Mouse (Mus musculus): ENCODE results near the gene Nipa1. TPM values are rescaled to one million over a fixed set of nuclear protein-coding genes. Genes with fewer than 3 reads are reported as not detected.
A peak's percentile ranks its signal among the peaks of the same experiment; 100 is the strongest.

Nipa1 gene
- polyA plus RNA-seq, 1 experiment from 2014 or later, result 3.6 TPM

DNA sequence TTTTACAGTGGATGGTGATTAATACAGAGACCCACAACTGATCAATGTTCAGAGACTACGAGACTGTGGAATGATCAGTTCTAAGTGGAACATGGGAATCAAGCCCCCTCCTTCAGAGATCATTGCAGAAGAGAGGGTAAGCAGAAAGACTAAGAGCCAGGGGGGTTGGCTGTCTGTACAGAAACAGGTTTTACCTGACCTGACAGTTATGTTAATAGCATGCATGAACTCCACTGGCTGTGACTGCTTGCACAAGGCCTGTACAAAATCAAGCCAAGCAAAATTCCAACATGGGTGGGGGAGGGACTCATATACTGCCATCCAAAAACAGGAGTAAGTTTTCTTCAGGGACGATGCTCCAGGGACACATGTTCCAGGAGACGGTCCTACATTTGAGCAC is 28.6 kb downstream of the Nipa1 start:
- WGBS, result 92% methylated on average over 3 of the region's 3 CpGs

DNA sequence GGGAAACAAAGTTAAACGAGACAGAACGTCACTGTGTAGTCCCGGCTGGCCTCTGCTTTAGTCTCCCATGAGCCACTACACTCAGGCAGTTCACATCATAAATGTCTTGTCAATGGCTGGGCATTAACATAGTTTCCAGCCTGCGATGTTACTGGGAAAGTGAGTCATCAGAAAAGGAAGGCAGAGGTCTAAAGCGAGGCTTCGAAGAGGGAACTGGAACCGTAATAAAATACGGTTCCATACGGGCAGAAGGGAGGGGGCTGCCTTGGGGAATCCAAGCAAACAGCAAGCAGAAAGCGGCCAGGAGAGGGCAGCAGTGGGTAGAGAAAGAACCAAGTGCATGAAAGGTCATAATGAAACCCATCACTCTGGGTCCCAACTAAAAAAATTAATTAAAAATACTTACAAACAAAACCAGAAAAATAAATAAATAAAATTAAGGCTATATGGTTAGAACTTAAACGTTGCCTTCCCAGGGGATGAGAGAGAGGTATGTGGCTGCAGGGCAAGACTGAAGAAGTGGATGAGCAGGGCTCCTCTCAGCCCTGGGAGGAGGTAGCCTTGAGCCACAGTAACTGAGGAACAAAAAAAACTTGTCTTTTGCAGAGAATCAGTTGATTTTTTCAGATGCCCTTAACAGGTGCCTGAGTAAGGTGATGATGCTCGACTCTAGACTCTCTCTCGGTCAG is 33.1 kb downstream of the Nipa1 start:
- no peaks in the 10 kb centered on the region for H3K27me3 ChIP-seq (ENCODE audit: insufficient read depth, low read length)
- 25% methylated on average over 13 of the region's 13 CpGs for WGBS
- H3K4me2 ChIP-seq (ENCODE audit: low read length), result peak overlapping the region; percentile 45
- peak; percentile 75 for TF ChIP-seq CTCF (IDR thresholded peaks at IDR 0.05; ENCODE audit: low read depth)
- DNase-seq (ENCODE audit: low spot score) (peak; percentile 83), ATAC-seq (replicated peaks; ENCODE audit: low FRiP score, low read depth) (peak; percentile 66)
- H3K36me3 ChIP-seq (ENCODE audit: insufficient read depth, low read length), result no peaks in the 10 kb centered on the region
- no peaks in the 10 kb centered on the region for H3K4me1 ChIP-seq (replicated peaks; ENCODE audit: insufficient read depth, low read length)
- H3K27ac ChIP-seq, result no peak overlapping the region
- no peaks in the 10 kb centered on the region for H3K9me3 ChIP-seq (replicated peaks; ENCODE audit: low read length)
- H3K4me3 ChIP-seq (replicated peaks; ENCODE audit: low read depth, low read length), result no peak overlapping the region
- no peak overlapping the region for H3K9ac ChIP-seq (ENCODE audit: low read depth, low read length)

More for the DNA sequence above, 28.6 kb downstream of the Nipa1 start:
- H3K9ac ChIP-seq (ENCODE audit: low read depth, low read length), result no peak overlapping the region
- H3K4me2 ChIP-seq (ENCODE audit: low read length), result no peak overlapping the region
- no peaks in the 10 kb centered on the region for H3K27me3 ChIP-seq (ENCODE audit: insufficient read depth, low read length)
- no peak for TF ChIP-seq CTCF (IDR thresholded peaks at IDR 0.05; ENCODE audit: low read depth)
- no peak overlapping the region for H3K4me3 ChIP-seq (replicated peaks; ENCODE audit: low read depth, low read length)
- no peaks in the 10 kb centered on the region for H3K36me3 ChIP-seq (ENCODE audit: insufficient read depth, low read length)
- ATAC-seq (replicated peaks; ENCODE audit: low FRiP score, low read depth), result no peak
- no peaks in the 10 kb centered on the region for H3K4me1 ChIP-seq (replicated peaks; ENCODE audit: insufficient read depth, low read length)
- H3K9me3 ChIP-seq (replicated peaks; ENCODE audit: low read length), result no peaks in the 10 kb centered on the region
- no peak for DNase-seq (ENCODE audit: low spot score)
- H3K27ac ChIP-seq, result no peak overlapping the region

DNA sequence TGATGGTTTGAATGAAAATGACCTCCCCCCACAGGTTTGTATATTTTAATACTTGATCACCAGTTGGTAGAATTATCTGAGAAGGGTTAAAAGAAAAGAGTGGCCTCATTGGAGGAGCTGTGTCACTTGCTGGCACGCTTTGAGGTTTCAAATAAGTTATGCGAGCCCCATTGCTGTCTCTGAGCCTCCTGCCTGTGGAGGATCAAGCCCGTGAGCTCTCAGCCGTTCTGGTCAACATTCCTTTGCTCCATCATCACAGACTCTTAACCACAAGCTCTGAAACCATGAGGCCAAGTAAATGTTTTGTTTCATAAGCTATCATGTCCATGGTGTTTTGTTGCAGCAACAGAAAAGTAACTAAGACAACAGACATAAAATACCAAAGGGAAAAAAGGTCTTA is 35.0 kb downstream of the Nipa1 start:
- 76% methylated on average over 4 of the region's 4 CpGs for WGBS
- H3K36me3 ChIP-seq (ENCODE audit: insufficient read depth, low read length), result no peaks in the 10 kb centered on the region
- DNase-seq (ENCODE audit: low spot score) (no peak), ATAC-seq (replicated peaks; ENCODE audit: low FRiP score, low read depth) (no peak)
- H3K27ac ChIP-seq, result no peak overlapping the region
- no peak for TF ChIP-seq CTCF (IDR thresholded peaks at IDR 0.05; ENCODE audit: low read depth)
- H3K27me3 ChIP-seq (ENCODE audit: insufficient read depth, low read length), result no peaks in the 10 kb centered on the region
- H3K4me3 ChIP-seq (replicated peaks; ENCODE audit: low read depth, low read length), result no peak overlapping the region
- no peak overlapping the region for H3K4me2 ChIP-seq (ENCODE audit: low read length)
- no peaks in the 10 kb centered on the region for H3K9me3 ChIP-seq (replicated peaks; ENCODE audit: low read length)
- H3K4me1 ChIP-seq (replicated peaks; ENCODE audit: insufficient read depth, low read length), result no peaks in the 10 kb centered on the region
- H3K9ac ChIP-seq (ENCODE audit: low read depth, low read length), result no peak overlapping the region

DNA sequence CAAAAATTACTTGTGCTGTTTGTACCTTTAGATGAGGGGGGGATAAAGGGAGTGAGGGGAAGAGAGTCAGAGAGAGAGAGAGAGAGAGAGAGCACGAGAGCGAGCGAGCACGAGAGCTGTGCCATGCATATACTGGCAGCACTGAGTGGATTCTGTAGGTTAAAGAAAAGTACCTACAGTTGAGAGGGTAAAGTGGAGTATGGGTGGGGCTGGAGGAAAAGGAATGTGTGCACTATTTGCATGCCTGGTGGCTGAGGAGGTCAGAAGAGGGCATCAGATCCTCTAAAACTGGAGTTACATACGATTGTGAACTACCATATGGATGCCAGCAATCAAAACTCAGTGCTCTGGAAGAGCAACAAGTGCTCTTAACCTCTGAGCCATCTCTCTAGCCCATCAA is 36.6 kb downstream of the Nipa1 start:
- 80% methylated on average over 5 of the region's 5 CpGs for WGBS
- Histone ChIP-seq H3K4me3 (replicated peaks; ENCODE audit: low read depth, low read length) (no peak overlapping the region), H3K4me1 (replicated peaks; ENCODE audit: insufficient read depth, low read length) (no peaks in the 10 kb centered on the region), H3K36me3 (ENCODE audit: insufficient read depth, low read length) (0 out of 2 replicates have a peak, but pooled peaks cover 5% of the 10 kb centered on the region), H3K27me3 (ENCODE audit: insufficient read depth, low read length) (no peaks in the 10 kb centered on the region), H3K9me3 (replicated peaks; ENCODE audit: low read length) (no peaks in the 10 kb centered on the region), H3K27ac (no peak overlapping the region), H3K9ac (ENCODE audit: low read depth, low read length) (no peak overlapping the region), H3K4me2 (ENCODE audit: low read length) (no peak overlapping the region)
- ATAC-seq (replicated peaks; ENCODE audit: low FRiP score, low read depth) (no peak), DNase-seq (ENCODE audit: low spot score) (no peak)
- no peak for TF ChIP-seq CTCF (IDR thresholded peaks at IDR 0.05; ENCODE audit: low read depth)

DNA sequence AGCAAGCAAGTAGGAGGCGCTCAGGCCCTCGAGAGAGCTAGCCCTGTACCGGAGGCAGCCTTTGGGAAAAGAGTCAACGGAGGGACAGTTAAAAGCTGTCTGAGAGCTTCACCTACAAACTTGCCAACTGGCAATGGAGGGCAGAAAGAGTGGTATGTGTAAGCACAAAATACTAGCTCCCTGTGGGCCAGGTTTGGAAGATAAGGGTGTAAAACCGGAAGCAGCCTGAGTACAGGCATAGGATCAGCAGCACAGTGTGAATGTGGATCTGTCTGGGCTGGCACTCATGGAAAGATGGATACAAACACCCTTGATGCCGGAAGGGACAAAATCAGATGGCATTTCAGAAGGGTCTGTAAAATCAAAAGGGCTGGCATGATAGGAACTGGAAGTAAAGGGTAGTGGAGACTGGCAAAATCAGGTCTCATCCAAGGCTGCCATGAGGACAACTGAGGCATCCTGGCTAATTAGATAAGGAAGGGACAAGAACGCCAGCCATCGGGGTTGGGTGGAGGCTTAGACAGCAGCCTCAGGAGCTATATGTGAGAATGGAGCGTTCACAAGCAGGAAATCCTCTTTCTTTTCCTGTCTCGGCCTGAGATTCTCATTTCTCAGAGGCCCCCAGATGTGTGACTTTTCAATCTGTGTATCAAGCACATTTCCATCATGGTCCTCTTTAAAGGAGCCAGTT is 37.6 kb downstream of the Nipa1 start:
- Histone ChIP-seq H3K4me1 (replicated peaks; ENCODE audit: insufficient read depth, low read length) (no peaks in the 10 kb centered on the region), H3K27me3 (ENCODE audit: insufficient read depth, low read length) (no peaks in the 10 kb centered on the region), H3K36me3 (ENCODE audit: insufficient read depth, low read length) (0 out of 2 replicates have a peak, but pooled peaks cover 5% of the 10 kb centered on the region), H3K27ac (no peak overlapping the region), H3K4me2 (ENCODE audit: low read length) (no peak overlapping the region), H3K4me3 (replicated peaks; ENCODE audit: low read depth, low read length) (no peak overlapping the region), H3K9me3 (replicated peaks; ENCODE audit: low read length) (no peaks in the 10 kb centered on the region), H3K9ac (ENCODE audit: low read depth, low read length) (no peak overlapping the region)
- ATAC-seq (replicated peaks; ENCODE audit: low FRiP score, low read depth), result no peak
- 90% methylated on average over 10 of the region's 10 CpGs for WGBS
- no peak for TF ChIP-seq CTCF (IDR thresholded peaks at IDR 0.05; ENCODE audit: low read depth)
- no peak for DNase-seq (ENCODE audit: low spot score)

DNA sequence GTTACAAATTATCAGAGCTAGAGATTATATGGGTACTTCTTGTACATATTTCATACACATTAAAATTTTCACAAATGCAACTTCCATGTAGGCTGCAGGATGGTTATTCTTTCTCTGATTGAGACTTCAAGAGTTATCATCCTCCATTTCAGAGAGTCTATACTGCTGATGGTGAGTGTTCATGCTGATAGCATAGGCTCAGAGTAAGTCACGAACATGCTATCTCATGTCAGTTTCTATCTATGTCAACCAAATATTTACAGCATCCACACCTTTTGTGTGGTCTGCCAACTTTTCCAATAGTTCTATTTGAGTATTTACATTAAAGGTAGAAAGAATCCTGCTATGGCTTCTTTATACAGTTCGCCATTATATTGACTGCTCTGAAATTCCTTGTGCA is 38.2 kb downstream of the Nipa1 start:
- Histone ChIP-seq H3K9me3 (replicated peaks; ENCODE audit: low read length) (no peaks in the 10 kb centered on the region), H3K9ac (ENCODE audit: low read depth, low read length) (no peak overlapping the region), H3K27ac (no peak overlapping the region), H3K36me3 (ENCODE audit: insufficient read depth, low read length) (0 out of 2 replicates have a peak, but pooled peaks cover 5% of the 10 kb centered on the region), H3K4me2 (ENCODE audit: low read length) (no peak overlapping the region), H3K4me1 (replicated peaks; ENCODE audit: insufficient read depth, low read length) (no peaks in the 10 kb centered on the region), H3K27me3 (ENCODE audit: insufficient read depth, low read length) (no peaks in the 10 kb centered on the region), H3K4me3 (replicated peaks; ENCODE audit: low read depth, low read length) (no peak overlapping the region)
- no peak for TF ChIP-seq CTCF (IDR thresholded peaks at IDR 0.05; ENCODE audit: low read depth)
- DNase-seq (ENCODE audit: low spot score), result no peak
- 96% methylated on average over 2 of the region's 2 CpGs for WGBS
- no peak for ATAC-seq (replicated peaks; ENCODE audit: low FRiP score, low read depth)
